Mouse (Mus musculus) bone marrow macrophage, adult 2 months (primary cell): ENCODE results near the gene Mrpl21.

Experiments used
- CTCF ChIP-seq: IDR thresholded peaks from 2 replicates; pipeline ENCODE4 v1.5.1; 2012; ENCODE audit warnings: low read depth, mild to moderate bottlenecking, low read length, moderate library complexity
- POLR2A ChIP-seq: IDR thresholded peaks from 2 replicates; pipeline ENCODE4 v1.6.1; 2012; ENCODE audit warnings: mild to moderate bottlenecking, low read depth, low read length, borderline replicate concordance

GRCm38 (mm10) chr19:3339187-3339586 is 56.5 kb downstream of the Mrpl21 start:
- TF ChIP-seq CTCF: no peak
- no peak for TF ChIP-seq POLR2A
